ENCODE assay signal across 8 mouse cellular contexts in the genomic region with DNA sequence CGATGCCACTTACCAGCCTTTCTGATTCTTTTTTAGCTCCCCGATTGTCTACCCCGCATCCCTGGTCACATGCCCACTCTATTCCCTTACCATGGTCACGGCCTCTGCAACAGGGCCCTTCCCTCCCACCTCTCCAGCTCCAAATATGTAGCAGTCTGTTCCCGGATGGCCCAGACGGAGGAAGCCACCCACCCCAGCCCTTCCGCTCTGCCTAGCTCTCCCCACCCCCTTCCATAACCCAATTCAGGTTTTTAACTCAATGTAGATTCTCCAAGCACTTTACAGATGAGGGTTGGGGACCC. TPM values are rescaled to one million over a fixed set of nuclear protein-coding genes. Genes with fewer than 3 reads are reported as not detected.
DNase-seq lines count a peak whose midpoint lies in the region; ATAC-seq lines count a peak whose summit lies in the region.

No protein-coding gene starts in this region.

- 55% methylated on average over 7 of the region's 7 CpGs for WGBS in heart, embryonic 12.5 days
- 60% methylated on average over 7 of the region's 7 CpGs for WGBS in neural tube, embryonic 14.5 days

- no peaks in the 10 kb centered on the region for H3K27me3 ChIP-seq in heart, embryonic 12.5 days (replicated peaks)
- H3K27me3 ChIP-seq in neural tube, embryonic 14.5 days (ENCODE audit: control insufficient read depth, insufficient read depth, low read length) = no peaks in the 10 kb centered on the region

- H3K36me3 ChIP-seq in heart, embryonic 12.5 days = peaks cover 62% of the 10 kb centered on the region
- H3K36me3 ChIP-seq in neural tube, embryonic 14.5 days (ENCODE audit: control insufficient read depth, insufficient read depth, low read length) = peaks cover 59% of the 10 kb centered on the region

- no peak overlapping the region for H3K4me2 ChIP-seq in heart, embryonic 12.5 days
- no peak overlapping the region for H3K4me2 ChIP-seq in neural tube, embryonic 14.5 days (ENCODE audit: low read depth, low read length)

- H3K9me3 ChIP-seq in heart, embryonic 12.5 days (replicated peaks) = no peaks in the 10 kb centered on the region
- H3K9me3 ChIP-seq in neural tube, embryonic 14.5 days (ENCODE audit: control insufficient read depth, low read length) = no peaks in the 10 kb centered on the region

- intact Hi-C loops in left cerebral cortex, postnatal 36 days (cut with DNase I) = loop anchor here (1.0 kb wide), 1 partner anchor 7 kb away; no protein-coding TSS in a partner anchor

- no peak for ATAC-seq in heart, embryonic 12.5 days (ENCODE audit: insufficient number of reproducible peaks, low FRiP score)
- no peak for ATAC-seq in neural tube, embryonic 14.5 days (ENCODE audit: low read depth)
- no peak for ATAC-seq in megakaryocyte progenitor cell, adult 5-6 weeks (replicated peaks; ENCODE audit: poor library complexity)

- H3K9ac ChIP-seq in heart, embryonic 12.5 days = peak overlapping the region; percentile 45
- no peak overlapping the region for H3K9ac ChIP-seq in neural tube, embryonic 14.5 days (replicated peaks; ENCODE audit: low read depth, low read length)

- H3K4me3 ChIP-seq in heart, embryonic 12.5 days = no peak overlapping the region
- H3K4me3 ChIP-seq in neural tube, embryonic 14.5 days (ENCODE audit: low read depth, low read length) = peak overlapping the region; percentile 4; the same call in 1 of the 2 replicates

- peak; percentile 34 to 39 for DNase-seq in left cerebral cortex, postnatal 36 days (ENCODE audit: low spot score in 2 of 2)
- DNase-seq in left cerebral cortex, adult 18-20 months (ENCODE audit: low spot score in 2 of 2) = no peak
- peak; percentile 63 to 84 for DNase-seq in kidney, postnatal 25 days
- no peak for DNase-seq in spleen, postnatal 4 days (ENCODE audit: low spot score in 2 of 2)
- DNase-seq in spleen, adult 18-20 months = no peak

- H3K4me1 ChIP-seq in heart, embryonic 12.5 days (replicated peaks) = peaks cover 95% of the 10 kb centered on the region
- H3K4me1 ChIP-seq in neural tube, embryonic 14.5 days (ENCODE audit: control insufficient read depth, insufficient read depth, low read length) = peaks cover 50% of the 10 kb centered on the region

- peak overlapping the region; percentile 97 for H3K27ac ChIP-seq in heart, embryonic 12.5 days (ENCODE audit: poor library complexity, severe bottlenecking)
- no peak overlapping the region for H3K27ac ChIP-seq in neural tube, embryonic 14.5 days (ENCODE audit: low read depth, low read length)

RNA-seq across cellular contexts. Expression of gene Midn, which starts 8.6 kb away (rescaled TPM):
- total RNA-seq in left cerebral cortex, postnatal 36 days (2021) = 10 to 100 TPM; 76.2 to 78.8 TPM
- total RNA-seq in left cerebral cortex, adult 18-20 months (2021) = 100 to 1,000 TPM; 105 TPM
- polyA plus RNA-seq in heart, embryonic 12.5 days (2016; fragmentation: Nextera tagmentation; extraction: Ambion mirVana) = 25.9 and 28.9 TPM in 2 replicates
- polyA plus RNA-seq in neural tube, embryonic 14.5 days (2014; fragmentation: Nextera tagmentation; extraction: Ambion mirVana) = 38.8 and 39.8 TPM in 2 replicates
- 21.4 and 22.2 TPM in 2 replicates for total RNA-seq in megakaryocyte progenitor cell, adult 5-6 weeks (2015)
- 12.7 and 17.9 TPM in 2 replicates for total RNA-seq in megakaryocyte progenitor cell, adult 5-6 weeks (2017)

RNA-seq across cellular contexts. Expression of gene Cirbp, which starts 9.1 kb away (rescaled TPM):
- 10 to 100 TPM; 94.7 to 96.7 TPM for total RNA-seq in left cerebral cortex, postnatal 36 days (2021)
- 10 to 100 TPM; 89.7 to 94.6 TPM for total RNA-seq in left cerebral cortex, adult 18-20 months (2021)
- polyA plus RNA-seq in heart, embryonic 12.5 days (2016; fragmentation: Nextera tagmentation; extraction: Ambion mirVana) = 110 and 118 TPM in 2 replicates
- 249 and 286 TPM in 2 replicates for polyA plus RNA-seq in neural tube, embryonic 14.5 days (2014; fragmentation: Nextera tagmentation; extraction: Ambion mirVana)
- total RNA-seq in megakaryocyte progenitor cell, adult 5-6 weeks (2015) = 16.1 and 18.4 TPM in 2 replicates
- 35.4 and 60.4 TPM in 2 replicates for total RNA-seq in megakaryocyte progenitor cell, adult 5-6 weeks (2017)

RNA-seq across cellular contexts. Expression of gene 1600002K03Rik, which starts 16.0 kb away (rescaled TPM):
- 1 to 10 TPM; 7.5 to 7.6 TPM for total RNA-seq in left cerebral cortex, postnatal 36 days (2021)
- 1 to 10 TPM; 6.8 to 7.0 TPM for total RNA-seq in left cerebral cortex, adult 18-20 months (2021)
- polyA plus RNA-seq in heart, embryonic 12.5 days (2016; fragmentation: Nextera tagmentation; extraction: Ambion mirVana) = 10.4 and 11.7 TPM in 2 replicates
- 6.4 and 7.8 TPM in 2 replicates for polyA plus RNA-seq in neural tube, embryonic 14.5 days (2014; fragmentation: Nextera tagmentation; extraction: Ambion mirVana)
- total RNA-seq in megakaryocyte progenitor cell, adult 5-6 weeks (2015) = 17.2 and 18.2 TPM in 2 replicates
- total RNA-seq in megakaryocyte progenitor cell, adult 5-6 weeks (2017) = 13.4 and 13.5 TPM in 2 replicates

RNA-seq across cellular contexts. Expression of gene Cbarp, which starts 16.1 kb away (rescaled TPM):
- total RNA-seq in left cerebral cortex, postnatal 36 days (2021) = 100 to 1,000 TPM; 431 to 463 TPM
- 100 to 1,000 TPM; 418 to 437 TPM for total RNA-seq in left cerebral cortex, adult 18-20 months (2021)
- 1.7 and 3.6 TPM in 2 replicates for polyA plus RNA-seq in heart, embryonic 12.5 days (2016; fragmentation: Nextera tagmentation; extraction: Ambion mirVana)
- 82.2 and 101 TPM in 2 replicates for polyA plus RNA-seq in neural tube, embryonic 14.5 days (2014; fragmentation: Nextera tagmentation; extraction: Ambion mirVana)
- total RNA-seq in megakaryocyte progenitor cell, adult 5-6 weeks (2015) = 3.8 and 4.8 TPM in 2 replicates
- 2.0 and 2.2 TPM in 2 replicates for total RNA-seq in megakaryocyte progenitor cell, adult 5-6 weeks (2017)

RNA-seq across cellular contexts. Expression of gene Atp5d, which starts 18.3 kb away (rescaled TPM):
- 100 to 1,000 TPM; 334 to 384 TPM for total RNA-seq in left cerebral cortex, postnatal 36 days (2021)
- 100 to 1,000 TPM; 367 to 371 TPM for total RNA-seq in left cerebral cortex, adult 18-20 months (2021)
- polyA plus RNA-seq in heart, embryonic 12.5 days (2016; fragmentation: Nextera tagmentation; extraction: Ambion mirVana) = 827 and 861 TPM in 2 replicates
- 472 and 519 TPM in 2 replicates for polyA plus RNA-seq in neural tube, embryonic 14.5 days (2014; fragmentation: Nextera tagmentation; extraction: Ambion mirVana)
- total RNA-seq in megakaryocyte progenitor cell, adult 5-6 weeks (2015) = 187 and 199 TPM in 2 replicates
- 37.6 and 39.3 TPM in 2 replicates for total RNA-seq in megakaryocyte progenitor cell, adult 5-6 weeks (2017)

Comparison
In these comparisons a context has a peak if more than half of its experiments do, and no peak if none do; other contexts are left out.
1. DNase-seq: peak in left cerebral cortex, postnatal 36 days (2 of 2) and kidney, postnatal 25 days (2 of 2); none in left cerebral cortex, adult 18-20 months (0 of 2), spleen, postnatal 4 days (0 of 2) and spleen, adult 18-20 months (0 of 2).